Mouse (Mus musculus) neural tube, embryonic 14.5 days (tissue): Measurements from ENCODE around the gene AY358078. TPM values are rescaled to one million over a fixed set of nuclear protein-coding genes. Genes with fewer than 3 reads are reported as not detected.
"Not testable (repeated sequence)": the region's sequence is repeated elsewhere in the genome, so short reads cannot be mapped to it uniquely, and the experiment has no call there.

Source experiments
- ATAC-seq: fragments of 200-750 bp; cut with Nextera tagmentation; 2 replicates; pipeline ENCODE4 v1.8.0; 2017; ENCODE audit warnings: low read depth, mild to moderate bottlenecking, moderate TSS enrichment, moderate library complexity
- H3K27ac ChIP-seq: fragments of 300-500 bp; sonication (generic); 2 replicates; pipeline ENCODE4 v1.5.1; 2014; ENCODE audit warnings: low read depth, mild to moderate bottlenecking, control low read depth, low read length, moderate library complexity, mixed read lengths
- H3K27me3 ChIP-seq: fragments of 300-500 bp; sonication (generic); 2 replicates; pipeline ENCODE4 v1.6.1; 2014; ENCODE audit warnings: low read length; ENCODE audit not compliant: control insufficient read depth, insufficient read depth
- H3K36me3 ChIP-seq: fragments of 300-500 bp; sonication (generic); 2 replicates; pipeline ENCODE4 v1.6.1; 2014; ENCODE audit warnings: low read length, mixed read lengths; ENCODE audit not compliant: control insufficient read depth, insufficient read depth
- H3K4me1 ChIP-seq: fragments of 300-500 bp; sonication (generic); 2 replicates; pipeline ENCODE4 v1.6.1; 2014; ENCODE audit warnings: low read length; ENCODE audit not compliant: control insufficient read depth, insufficient read depth
- H3K4me2 ChIP-seq: fragments of 300-500 bp; sonication (generic); 2 replicates; pipeline ENCODE4 v1.6.1; 2014; ENCODE audit warnings: mild to moderate bottlenecking, low read depth, low read length, control low read depth
- H3K4me3 ChIP-seq: fragments of 300-500 bp; sonication (generic); 2 replicates; pipeline ENCODE4 v1.5.1; 2014; ENCODE audit warnings: low read depth, low read length, control low read depth, mixed read lengths
- H3K9ac ChIP-seq: fragments of 300-500 bp; sonication (generic); replicated peaks from 2 replicates; pipeline ENCODE4 v1.6.1; 2014; ENCODE audit warnings: low read depth, mild to moderate bottlenecking, control low read depth, low read length, mixed read lengths
- H3K9me3 ChIP-seq: fragments of 300-500 bp; sonication (generic); 2 replicates; pipeline ENCODE4 v1.6.1; 2016; ENCODE audit warnings: low read length; ENCODE audit not compliant: control insufficient read depth
- WGBS: fragments of 180-500 bp; shearing (Covaris S2); extraction: QIAGEN DNeasy Blood & Tissue Kit; methylation state at CpG from one replicate; pipeline ENCODE4 v1.1.7; 2014; 5-methylcytosine and 5-hydroxymethylcytosine counted together
- polyA plus RNA-seq: library from polyadenylated mRNA; unstranded; fragments of >200 nt; fragmentation: Nextera tagmentation; extraction: Ambion mirVana; gene quantifications from 2 replicates; pipeline ENCODE4 v1.2.1, GENCODE M21; 2014

The AY358078 gene
- polyA plus RNA-seq, result not detected in 2 replicates

- no peaks in the 10 kb centered on the region for H3K4me1 ChIP-seq
- no peak within 1 kb of the TSS for H3K9ac ChIP-seq
- H3K4me3 ChIP-seq, result no peak within 1 kb of the TSS
- no peaks in the 10 kb centered on the region for H3K27me3 ChIP-seq
- no peak within 1 kb of the TSS for H3K27ac ChIP-seq
- WGBS, result 94% methylated on average over 2 of the region's 2 CpGs
- H3K9me3 ChIP-seq, result no peaks in the 10 kb centered on the region
- no peak within 1 kb of the TSS for H3K4me2 ChIP-seq
- H3K36me3 ChIP-seq, result no peaks in the 10 kb centered on the region
- no peak for ATAC-seq
Measured at GRCm38 (mm10) chr14:51799746-51800145, at the start of gene AY358078. TSS of gene AY358078 (plus strand) at chr14:51800046.

DNA sequence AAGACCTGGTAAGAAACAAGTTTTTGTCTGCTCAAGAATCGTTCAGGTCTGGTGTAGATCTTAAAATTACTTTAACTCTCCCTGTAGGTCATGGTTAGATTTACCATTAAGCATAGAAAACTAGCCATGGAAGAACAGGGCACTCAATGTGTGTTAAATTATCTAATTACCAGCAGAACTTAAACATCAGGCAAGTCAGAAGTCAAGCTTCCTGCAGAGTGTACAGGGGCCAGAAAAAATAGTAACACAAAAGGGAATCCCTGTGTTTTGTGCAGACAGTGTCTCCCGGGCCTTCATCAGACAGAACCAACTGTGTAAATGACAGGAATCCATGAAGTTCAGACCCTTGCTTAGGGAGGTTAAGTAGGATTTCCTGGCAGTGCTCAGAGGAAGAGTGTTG is 43.9 kb upstream of the AY358078 start:
- Histone ChIP-seq H3K9me3 (no peaks in the 10 kb centered on the region), H3K4me2 (no peak overlapping the region), H3K4me1 (no peaks in the 10 kb centered on the region), H3K4me3 (no peak overlapping the region), H3K36me3 (no peaks in the 10 kb centered on the region), H3K27me3 (no peaks in the 10 kb centered on the region), H3K27ac (no peak overlapping the region), H3K9ac (no peak overlapping the region)
- ATAC-seq, result no peak
- 84% methylated on average over 2 of the region's 2 CpGs for WGBS

- H3K4me1 ChIP-seq, H3K27me3 ChIP-seq, H3K9me3 ChIP-seq, H3K9ac ChIP-seq, H3K36me3 ChIP-seq, H3K4me2 ChIP-seq, H3K4me3 ChIP-seq, H3K27ac ChIP-seq: not testable (repeated sequence)
- WGBS, result 89% methylated on average over 1 of the region's 1 CpGs
- ATAC-seq, result peak; percentile 72
Measured at GRCm38 (mm10) chr14:51771378-51771777, 28.5 kb upstream of the AY358078 start.

- Histone ChIP-seq H3K27me3 (no peaks in the 10 kb centered on the region), H3K4me2 (no peak within 1 kb of the TSS), H3K9ac (no peak within 1 kb of the TSS), H3K27ac (no peak within 1 kb of the TSS), H3K4me3 (no peak within 1 kb of the TSS), H3K36me3 (no peaks in the 10 kb centered on the region), H3K9me3 (no peaks in the 10 kb centered on the region), H3K4me1 (no peaks in the 10 kb centered on the region)
- 82% methylated on average over 5 of the region's 5 CpGs for WGBS
- ATAC-seq, result no peak
Measured at GRCm38 (mm10) chr14:51773490-51773889, 26.4 kb upstream of the AY358078 start, which contains the start of gene Ang4. TSS of gene Ang4 (minus strand) at chr14:51773590.

- H3K36me3 ChIP-seq, result no peaks in the 10 kb centered on the region
- no peaks in the 10 kb centered on the region for H3K27me3 ChIP-seq
- H3K9ac ChIP-seq, result no peak overlapping the region
- H3K27ac ChIP-seq, result no peak overlapping the region
- no peak overlapping the region for H3K4me2 ChIP-seq
- H3K4me3 ChIP-seq, result no peak overlapping the region
- WGBS, result 100% methylated on average over 1 of the region's 1 CpGs
- no peak for ATAC-seq
- H3K9me3 ChIP-seq, result no peaks in the 10 kb centered on the region
- no peaks in the 10 kb centered on the region for H3K4me1 ChIP-seq
Measured at GRCm38 (mm10) chr14:51777791-51778190, 22.1 kb upstream of the AY358078 start.

DNA sequence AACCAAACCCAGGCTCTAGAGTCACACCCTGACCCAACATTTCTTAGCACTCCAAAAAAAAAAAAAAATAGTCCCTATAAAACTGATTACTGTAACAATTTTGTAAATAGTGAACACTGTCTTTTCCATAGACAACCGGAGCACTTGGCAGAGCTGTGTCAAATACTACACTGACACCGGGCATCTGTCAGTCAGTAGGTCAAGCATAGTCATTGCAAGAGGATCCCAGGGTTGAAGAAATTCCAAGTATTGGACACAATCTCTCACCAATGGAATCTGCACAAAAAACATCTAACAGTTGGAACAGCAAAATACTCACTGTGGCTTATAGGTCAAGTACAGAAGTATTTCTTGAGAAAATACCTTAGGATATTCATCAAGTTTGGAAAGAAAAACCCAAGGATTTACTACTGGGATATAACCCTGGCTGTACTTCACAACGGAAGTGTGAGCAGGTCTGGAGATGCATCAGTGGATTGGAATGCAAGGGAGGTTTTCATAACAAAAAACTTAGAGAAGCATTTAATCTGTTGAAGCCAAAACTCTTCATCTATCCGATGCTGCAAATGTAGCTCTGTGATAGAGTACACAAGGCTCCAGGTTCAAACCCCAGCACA is 20.9 kb upstream of the AY358078 start:
- H3K4me3 ChIP-seq, result no peak overlapping the region
- H3K27ac ChIP-seq, result no peak overlapping the region
- no peaks in the 10 kb centered on the region for H3K9me3 ChIP-seq
- WGBS, result 86% methylated on average over 4 of the region's 4 CpGs
- no peaks in the 10 kb centered on the region for H3K4me1 ChIP-seq
- no peaks in the 10 kb centered on the region for H3K36me3 ChIP-seq
- no peak overlapping the region for H3K9ac ChIP-seq
- no peak overlapping the region for H3K4me2 ChIP-seq
- H3K27me3 ChIP-seq, result no peaks in the 10 kb centered on the region
- ATAC-seq, result no peak

- Histone ChIP-seq H3K4me1 (no peaks in the 10 kb centered on the region), H3K27me3 (no peaks in the 10 kb centered on the region), H3K9ac (no peak overlapping the region), H3K4me3 (no peak overlapping the region), H3K36me3 (no peaks in the 10 kb centered on the region), H3K27ac (no peak overlapping the region), H3K4me2 (no peak overlapping the region), H3K9me3 (no peaks in the 10 kb centered on the region)
- 72% methylated on average over 4 of the region's 4 CpGs for WGBS
- no peak for ATAC-seq
Measured at GRCm38 (mm10) chr14:51786335-51786734, 13.5 kb upstream of the AY358078 start.

DNA sequence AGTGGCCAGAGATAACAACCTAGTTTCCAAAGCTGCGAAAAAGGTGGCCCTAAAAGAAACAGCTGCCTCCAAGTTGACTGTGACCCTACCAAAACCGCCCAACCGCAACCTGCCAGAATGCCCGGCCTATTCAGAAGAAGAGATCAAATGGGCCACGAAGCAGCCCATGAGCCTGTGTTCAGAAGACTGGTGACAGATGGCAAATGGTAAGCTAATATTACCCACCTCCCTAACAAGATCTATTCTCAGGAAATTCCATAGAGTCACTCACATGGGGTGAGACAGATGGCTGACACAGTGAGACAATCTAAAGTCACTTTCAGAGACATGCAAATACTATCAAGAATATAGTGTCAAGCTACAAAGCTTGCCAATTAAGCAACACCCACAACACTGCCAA is 12.8 kb upstream of the AY358078 start:
- no peak overlapping the region for H3K4me3 ChIP-seq
- H3K9ac ChIP-seq, result no peak overlapping the region
- no peak overlapping the region for H3K27ac ChIP-seq
- no peaks in the 10 kb centered on the region for H3K27me3 ChIP-seq
- no peaks in the 10 kb centered on the region for H3K36me3 ChIP-seq
- no peaks in the 10 kb centered on the region for H3K4me1 ChIP-seq
- ATAC-seq, result peak; percentile 31; the same call in 1 of the 2 replicates
- no peaks in the 10 kb centered on the region for H3K9me3 ChIP-seq
- 53% methylated on average over 5 of the region's 5 CpGs for WGBS
- no peak overlapping the region for H3K4me2 ChIP-seq

- Histone ChIP-seq H3K27me3 (no peaks in the 10 kb centered on the region), H3K36me3 (no peaks in the 10 kb centered on the region), H3K4me3 (no peak overlapping the region), H3K9ac (no peak overlapping the region), H3K4me2 (no peak overlapping the region), H3K27ac (no peak overlapping the region), H3K4me1 (no peaks in the 10 kb centered on the region), H3K9me3 (no peaks in the 10 kb centered on the region)
- 84% methylated on average over 2 of the region's 2 CpGs for WGBS
- ATAC-seq, result no peak
Measured at GRCm38 (mm10) chr14:51789196-51789595, 10.7 kb upstream of the AY358078 start.
